Mouse (Mus musculus): Measurements from ENCODE around the gene Adipor2.
A peak's percentile ranks its signal among the peaks of the same experiment; 100 is the strongest.

Gene Adipor2

DNA sequence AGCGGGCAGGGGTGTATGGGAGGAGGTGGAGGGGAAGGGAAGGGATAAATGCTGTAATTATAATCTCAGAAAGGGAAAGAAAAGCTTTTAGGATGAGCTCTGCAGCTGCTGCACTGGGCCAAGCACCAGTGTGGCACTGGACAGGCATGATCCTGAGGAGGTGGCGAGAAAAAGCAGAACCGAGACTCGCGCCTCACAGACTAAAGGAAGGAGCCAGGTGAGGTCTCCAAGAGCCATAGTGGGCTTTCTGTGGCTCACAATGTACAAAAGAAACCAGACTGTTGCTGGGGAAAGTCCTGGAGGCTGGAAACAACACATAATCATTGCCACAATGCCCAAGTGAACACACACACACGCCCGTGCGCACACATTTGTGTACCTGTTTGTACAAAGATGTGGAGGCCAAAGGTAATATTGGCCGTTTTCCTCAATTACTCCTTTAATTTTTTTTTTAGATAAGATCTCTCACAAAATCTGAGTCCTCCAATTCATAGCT, 66.8 kb downstream of the Adipor2 start:
- DNase-seq (ENCODE audit: extremely low read depth, low read depth): no peak

DNA sequence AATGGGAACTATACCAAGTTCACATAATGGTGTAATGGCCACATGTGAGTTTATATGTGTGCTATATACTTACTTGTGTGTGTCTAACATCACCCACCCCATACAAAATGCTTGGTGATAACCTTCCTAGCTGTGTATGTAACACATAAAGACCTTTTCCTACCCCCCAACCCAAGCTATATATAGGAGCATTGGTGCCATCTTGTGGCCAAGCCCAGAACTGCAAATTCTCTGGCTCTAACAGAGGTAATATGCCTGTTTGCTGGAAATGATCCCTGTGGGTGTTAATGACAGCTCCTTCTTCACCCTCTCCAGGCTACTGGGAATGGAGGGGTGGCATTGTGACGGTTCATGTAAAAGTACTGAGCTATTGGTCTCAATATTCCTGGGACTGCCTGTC, 69.3 kb downstream of the Adipor2 start:
- DNase-seq (ENCODE audit: extremely low read depth, low read depth): peak; percentile 32

DNA sequence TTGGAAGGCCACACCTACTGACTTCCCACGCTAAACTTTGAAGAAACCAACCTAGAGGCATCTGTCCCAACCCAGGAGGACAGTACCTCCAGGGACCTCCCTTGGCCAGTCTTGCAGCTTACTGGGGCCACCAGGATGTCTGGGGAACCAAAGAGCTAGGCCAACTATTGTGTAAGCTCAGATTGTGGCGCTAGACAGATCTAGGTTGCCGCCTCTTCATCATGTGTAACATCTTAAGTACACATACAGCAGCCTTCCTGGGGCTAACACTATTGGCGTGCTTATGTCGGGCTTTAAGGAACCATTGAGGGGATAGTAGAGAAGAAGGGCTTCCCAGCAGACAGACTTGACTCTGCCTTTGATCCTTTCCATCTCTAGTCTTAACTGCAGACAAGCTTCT, 69.7 kb downstream of the Adipor2 start:
- no peak for DNase-seq (ENCODE audit: extremely low read depth, low read depth)

DNA sequence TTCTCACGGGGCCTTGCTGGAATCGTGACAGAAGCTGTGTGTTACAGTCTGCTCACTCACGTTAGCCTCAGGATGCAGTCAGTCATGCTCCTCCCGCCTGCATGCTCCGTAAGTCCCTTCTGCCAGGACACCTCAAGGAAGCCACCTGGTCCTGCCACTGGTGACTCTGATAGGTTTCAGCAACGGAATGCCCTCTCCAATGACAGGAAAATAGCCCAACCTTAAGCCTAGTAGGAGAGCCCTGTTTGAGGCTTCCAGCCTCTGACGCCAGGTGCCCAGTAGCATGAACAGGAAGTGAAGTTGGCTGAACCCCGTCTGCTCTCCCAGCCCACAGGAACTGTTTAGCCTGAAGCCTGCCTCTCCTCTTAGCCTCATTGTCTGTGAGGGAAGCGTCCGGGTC, 71.2 kb downstream of the Adipor2 start:
- no peak for DNase-seq (ENCODE audit: extremely low read depth, low read depth)

DNA sequence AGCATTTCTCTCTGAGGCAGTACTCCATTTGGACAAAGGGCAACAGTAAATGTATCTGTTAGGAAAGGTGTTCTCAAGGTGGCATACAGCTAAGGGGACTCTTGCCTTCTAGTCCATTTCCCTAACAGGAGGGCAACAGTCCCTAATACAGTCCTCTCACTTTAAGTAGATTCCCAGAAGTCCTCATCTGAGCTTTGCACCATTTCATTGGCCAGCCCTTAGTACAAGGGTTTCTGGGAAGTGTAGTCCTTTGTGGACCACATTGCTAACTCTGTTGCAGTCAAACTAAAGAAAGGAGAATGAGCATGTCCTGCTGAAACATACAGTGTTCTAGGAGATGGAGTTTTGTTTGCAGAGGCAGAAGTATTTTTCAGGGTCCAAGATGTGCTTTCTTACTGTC, 76.1 kb downstream of the Adipor2 start:
- DNase-seq (ENCODE audit: extremely low read depth, low read depth): no peak

DNA sequence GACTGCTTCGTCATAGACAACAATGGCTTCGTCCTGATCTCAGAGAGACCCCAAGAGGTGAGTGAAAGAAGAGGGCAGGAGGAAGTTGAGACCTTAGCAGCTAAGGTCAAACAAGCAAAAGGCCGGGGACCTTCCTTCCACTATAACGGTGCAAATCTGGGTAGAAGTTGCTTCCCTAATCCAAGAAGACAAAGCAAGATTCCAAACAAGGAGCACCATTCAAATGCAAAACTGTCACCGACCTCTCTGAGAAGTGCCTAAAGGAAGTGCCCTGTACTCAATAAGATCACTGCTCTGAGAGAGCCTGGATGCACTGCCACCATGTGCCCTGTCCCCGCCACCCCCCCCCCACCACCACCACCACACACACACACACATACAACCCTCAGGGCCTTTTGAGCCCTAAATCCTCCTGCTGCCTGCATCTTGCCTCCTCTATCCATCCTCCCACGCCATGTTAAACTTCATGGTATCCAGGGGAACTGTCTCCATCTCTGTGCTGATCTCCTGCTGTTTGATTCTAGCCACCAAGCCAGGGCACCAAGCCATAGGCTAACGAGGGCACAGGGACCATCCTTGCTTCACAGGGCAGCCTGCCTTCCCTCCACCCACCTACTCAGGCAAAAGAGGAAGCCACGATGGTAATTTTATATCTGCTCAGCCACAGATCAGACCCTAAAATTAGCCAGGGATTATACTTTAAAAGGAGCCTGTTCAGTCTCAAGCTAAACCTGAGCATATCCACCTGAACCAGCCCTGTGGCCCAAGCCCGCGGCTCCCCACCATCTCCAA, 79.2 kb downstream of the Adipor2 start:
- peak; percentile 38 for DNase-seq (ENCODE audit: extremely low read depth, low read depth)

DNA sequence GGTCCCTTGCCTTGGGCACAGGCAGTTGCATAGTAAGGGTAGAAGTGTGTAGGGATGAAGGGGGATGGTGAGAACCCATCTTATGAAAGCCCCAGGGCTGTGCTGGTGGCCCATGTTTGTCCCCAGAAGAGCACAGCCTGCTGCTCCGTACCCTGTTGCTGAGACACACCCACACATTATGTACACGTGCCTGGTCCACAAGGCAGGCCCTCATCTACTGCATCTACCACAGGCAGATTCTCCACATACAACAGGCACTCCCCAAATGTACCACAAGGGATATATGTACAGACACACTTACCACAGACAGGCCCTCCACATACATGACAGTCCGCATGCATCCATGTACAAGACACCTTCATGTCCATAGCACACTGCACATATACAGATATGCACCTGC, 80.2 kb downstream of the Adipor2 start:
- no peak for DNase-seq (ENCODE audit: extremely low read depth, low read depth)

DNA sequence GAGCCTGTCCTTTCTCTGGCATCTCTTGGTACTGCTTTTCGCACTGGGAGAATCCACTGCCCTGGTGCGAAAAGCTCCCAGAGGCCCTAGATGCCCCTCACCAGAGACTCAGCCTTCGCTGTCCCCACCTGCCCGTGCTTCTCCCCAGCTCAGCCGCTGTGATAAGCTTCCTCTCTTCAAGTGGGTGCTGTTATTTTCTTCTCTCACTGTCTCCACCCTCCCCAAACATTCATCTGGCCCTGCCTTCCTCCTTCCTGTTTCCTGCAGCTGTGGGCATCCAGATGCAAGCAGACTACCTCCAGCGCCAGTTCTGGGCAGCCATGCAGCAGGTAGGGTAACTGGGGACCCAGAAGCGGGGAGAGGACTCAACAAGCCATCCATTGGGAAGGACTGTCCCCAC, 81.4 kb downstream of the Adipor2 start:
- peak; percentile 26 for DNase-seq (ENCODE audit: extremely low read depth, low read depth)

DNA sequence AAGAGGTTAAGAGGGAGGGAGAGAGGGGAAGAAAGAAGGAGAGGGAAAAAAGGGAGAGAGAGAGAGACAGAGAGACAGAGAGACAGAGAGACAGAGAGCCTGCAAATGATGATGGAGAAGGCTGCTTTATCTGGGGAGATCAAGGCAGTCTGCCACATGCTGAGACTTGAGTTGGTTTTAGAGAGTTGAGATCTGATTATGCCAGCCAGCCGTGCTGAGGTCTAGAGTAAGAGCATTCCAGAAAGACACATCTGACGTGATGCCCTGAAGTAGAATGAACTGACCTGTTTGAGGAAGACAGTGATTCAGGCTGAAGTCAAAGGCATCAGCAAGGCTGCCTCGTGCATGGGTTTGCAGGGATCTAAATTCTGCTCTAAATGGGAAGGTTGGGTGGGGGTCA, 83.7 kb downstream of the Adipor2 start:
- DNase-seq (ENCODE audit: extremely low read depth, low read depth): no peak

DNA sequence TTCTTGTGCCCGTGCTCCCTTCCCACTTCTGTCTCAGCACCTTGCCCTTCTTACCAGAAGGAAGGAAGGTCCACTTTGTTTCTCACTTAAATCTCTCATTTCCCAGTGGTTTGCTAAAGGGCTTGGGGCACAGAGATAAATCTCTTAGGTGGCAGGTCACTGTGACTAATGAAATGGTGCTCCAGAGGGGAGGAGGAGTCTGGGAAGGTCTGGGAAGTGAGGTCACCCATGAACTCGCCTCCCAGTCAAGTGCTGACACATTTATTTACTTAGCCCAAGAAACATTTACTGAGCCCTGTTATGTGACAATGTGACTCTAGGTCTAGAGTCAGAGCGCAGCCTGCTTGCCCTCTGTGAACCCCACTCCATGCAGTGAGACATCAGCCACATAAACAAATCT, 84.3 kb downstream of the Adipor2 start:
- no peak for DNase-seq (ENCODE audit: extremely low read depth, low read depth)

DNA sequence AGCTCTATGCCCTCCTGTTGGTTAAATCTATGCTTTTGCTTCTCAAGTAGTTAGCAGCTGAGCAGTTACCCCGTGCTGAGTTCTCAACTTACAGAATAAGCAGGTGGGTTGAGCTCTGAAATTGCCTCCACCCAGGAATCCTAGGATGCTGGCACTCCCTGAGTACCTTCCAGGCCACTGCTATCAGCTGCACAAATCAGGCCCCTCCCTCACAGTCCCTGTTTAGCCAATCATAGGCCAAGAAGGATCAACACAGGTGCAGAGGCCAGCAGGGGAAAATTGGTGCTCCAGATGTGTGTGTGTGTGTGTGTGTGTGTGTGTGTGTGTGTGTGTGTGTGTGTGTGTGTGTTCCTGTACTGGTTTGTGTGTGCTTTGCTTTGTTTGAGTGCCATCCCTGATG, 85.4 kb downstream of the Adipor2 start:
- DNase-seq (ENCODE audit: extremely low read depth, low read depth): no peak

DNA sequence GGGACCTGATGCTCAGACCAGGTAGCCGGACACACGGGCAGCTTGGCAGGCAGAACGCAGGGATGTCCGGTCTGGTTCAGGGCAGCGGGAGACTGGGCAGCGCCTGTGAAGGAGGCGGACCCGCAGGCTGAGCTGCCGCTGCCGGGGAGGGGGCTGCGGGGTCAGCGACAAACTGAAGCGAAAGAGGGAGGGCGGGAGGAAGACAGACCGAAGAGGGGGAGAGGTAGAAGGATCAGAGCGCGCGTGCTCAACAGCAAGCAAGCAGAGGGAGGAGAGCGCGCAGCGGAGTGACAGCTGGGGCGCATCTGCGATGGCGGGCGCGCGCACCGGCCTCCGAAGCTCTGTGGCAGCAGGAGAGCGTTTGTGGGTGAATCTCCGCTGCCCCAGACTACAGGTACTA, 87.0 kb downstream of the Adipor2 start, which contains the start of gene Lrtm2:
TSS of gene Lrtm2 (minus strand) at position 261 of the 400 bp plus-strand sequence.
- no peak for DNase-seq (ENCODE audit: extremely low read depth, low read depth)

DNA sequence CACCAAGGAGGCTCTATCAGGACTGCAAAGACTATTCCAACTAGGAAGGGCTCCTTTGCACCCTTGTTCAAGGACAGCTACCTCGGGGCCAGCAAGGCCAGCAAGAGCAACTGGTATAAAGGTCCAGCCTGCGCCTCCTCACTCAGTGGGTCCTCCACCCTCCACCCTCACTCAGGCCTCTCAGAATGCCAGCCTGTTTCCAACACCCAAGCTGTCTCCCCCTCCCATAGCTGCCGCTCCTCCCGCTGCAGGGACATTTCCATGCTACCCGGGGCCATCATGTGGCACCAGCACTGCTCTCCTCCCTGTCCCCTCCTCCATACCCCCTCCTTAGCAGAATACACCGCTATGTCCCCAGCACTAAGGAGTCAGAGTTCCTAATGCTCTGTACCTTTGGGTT, 87.6 kb downstream of the Adipor2 start:
- no peak for DNase-seq (ENCODE audit: extremely low read depth, low read depth)

DNA sequence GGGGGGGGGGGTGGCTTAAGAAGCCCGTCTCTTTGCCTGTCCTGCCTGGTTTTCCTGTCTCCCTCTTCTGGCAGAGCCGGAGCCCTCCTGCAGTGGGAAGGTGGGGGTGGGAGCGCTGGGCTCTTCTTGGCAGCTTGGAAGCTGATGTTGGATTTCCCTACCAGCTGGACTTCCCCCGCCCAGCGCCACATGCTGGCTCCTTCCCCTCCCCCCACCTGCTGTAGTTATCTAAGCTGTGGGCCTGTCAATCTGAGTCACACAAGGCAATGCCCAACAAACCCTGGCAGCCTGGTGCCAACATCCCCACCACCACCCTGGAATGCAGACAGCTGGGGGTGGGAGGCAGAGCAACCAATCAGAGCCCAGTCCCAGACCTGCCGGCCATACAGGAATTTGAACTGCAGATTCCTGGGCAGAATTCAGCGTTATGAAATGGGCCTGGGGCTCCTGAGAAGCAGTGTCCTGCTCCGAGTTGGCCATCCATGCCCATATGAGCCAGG, 88.2 kb downstream of the Adipor2 start:
- DNase-seq (ENCODE audit: extremely low read depth, low read depth): no peak

DNA sequence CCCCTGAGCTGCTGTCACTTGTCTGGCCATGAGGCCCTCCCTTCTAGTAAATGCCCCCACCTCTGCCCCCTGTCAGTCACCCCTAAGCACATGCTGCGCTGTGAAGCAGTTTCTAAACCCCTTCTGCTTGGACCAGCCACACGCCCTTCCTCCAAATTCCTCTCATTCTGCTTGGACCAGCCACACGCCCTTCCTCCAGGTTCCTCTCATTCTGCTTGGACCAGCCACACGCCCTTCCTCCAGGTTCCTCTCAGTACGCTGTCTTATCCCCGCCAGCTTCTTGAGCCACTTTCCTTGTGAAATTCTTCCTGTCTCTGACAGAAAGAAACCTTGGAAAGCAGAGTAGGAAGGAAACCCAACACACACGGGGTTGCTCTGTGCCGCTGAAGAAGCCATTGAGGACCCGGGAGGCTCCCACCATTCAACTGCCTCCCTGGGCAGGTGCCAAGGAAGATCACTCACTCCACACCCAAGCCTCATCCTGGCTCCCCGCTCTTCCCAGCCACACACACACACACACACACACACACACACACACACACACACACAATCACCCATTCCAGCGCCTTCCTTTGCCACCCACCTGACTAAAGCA, 88.9 kb downstream of the Adipor2 start:
- DNase-seq (ENCODE audit: extremely low read depth, low read depth): no peak

DNA sequence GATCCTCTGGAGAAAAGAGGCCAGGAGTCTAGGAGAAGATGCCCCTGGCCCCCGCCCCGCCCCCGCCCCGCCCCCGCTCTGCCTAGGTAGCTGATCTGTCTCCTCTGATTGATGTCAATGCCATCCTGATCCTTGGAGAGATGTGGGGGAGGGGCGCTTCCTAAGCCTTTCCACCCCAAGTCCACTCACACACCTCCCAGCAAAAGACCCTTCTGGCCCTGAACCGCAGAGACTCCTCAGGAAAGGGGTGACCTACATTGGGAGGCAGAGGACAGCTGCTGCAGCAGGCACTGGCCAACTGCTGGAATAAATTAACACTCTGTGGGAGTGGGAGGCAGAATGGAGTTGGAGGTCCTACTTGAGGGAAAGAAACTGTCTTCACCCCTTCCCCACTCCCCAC, 91.0 kb downstream of the Adipor2 start:
- no peak for DNase-seq (ENCODE audit: extremely low read depth, low read depth)

DNA sequence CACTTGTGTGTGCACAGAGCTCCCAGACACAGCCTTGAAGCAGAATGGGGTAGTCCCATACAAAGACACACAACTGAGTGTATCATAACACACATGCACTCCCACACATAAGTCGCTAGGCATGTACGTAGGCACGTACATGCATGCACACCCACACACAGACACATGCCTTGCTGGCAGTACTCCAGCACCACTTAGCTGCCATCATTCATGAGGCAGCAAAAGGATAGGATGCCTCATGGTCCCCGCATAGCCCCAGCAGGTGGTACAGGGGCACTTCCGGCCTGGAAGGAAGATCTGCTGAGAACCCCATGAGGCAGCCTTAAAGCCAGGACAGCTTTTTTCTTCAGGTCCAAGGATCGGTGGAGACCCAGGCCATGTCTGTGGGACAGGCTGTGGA, 91.5 kb downstream of the Adipor2 start:
- DNase-seq (ENCODE audit: extremely low read depth, low read depth): no peak

DNA sequence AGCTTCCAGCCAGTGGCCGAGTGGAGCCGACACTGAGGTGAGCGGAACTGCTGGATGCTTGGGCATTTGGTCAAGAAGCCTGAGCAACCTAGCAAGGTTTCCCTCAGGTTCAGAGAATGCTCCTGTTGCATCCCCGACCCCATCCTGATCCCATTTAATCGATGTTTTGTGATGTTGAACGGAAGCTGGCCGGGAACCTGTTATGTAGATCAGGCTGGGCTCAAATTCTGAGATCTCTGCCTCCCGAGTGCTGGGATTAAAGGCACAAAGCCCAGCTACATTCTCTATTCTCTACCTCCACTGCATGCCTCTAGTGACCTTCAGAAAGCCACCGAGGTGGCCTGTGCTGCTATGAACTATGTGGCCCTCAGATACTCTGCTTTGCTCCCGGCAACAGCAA, 92.7 kb downstream of the Adipor2 start:
- no peak for DNase-seq (ENCODE audit: extremely low read depth, low read depth)

DNA sequence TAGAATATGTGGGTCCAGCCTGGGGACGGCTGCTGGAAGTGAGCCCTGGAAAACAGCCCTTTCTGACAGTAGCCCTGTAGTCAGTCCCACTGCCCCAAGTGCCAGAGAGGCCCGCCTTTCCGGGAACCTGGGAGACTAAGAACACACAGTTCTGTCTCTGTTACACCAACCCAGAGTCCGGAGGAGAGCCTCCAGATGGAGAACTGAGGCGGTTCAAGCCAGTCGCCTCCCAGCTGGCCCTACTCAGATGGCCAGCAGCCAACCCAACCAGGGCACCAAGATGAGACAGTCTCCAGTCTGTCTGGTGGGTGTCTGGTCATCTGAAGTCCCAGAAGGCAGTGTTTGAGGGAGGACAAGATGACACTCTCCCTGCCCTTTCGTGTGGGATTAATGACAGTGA, 95.8 kb downstream of the Adipor2 start:
- DNase-seq (ENCODE audit: extremely low read depth, low read depth): no peak

DNA sequence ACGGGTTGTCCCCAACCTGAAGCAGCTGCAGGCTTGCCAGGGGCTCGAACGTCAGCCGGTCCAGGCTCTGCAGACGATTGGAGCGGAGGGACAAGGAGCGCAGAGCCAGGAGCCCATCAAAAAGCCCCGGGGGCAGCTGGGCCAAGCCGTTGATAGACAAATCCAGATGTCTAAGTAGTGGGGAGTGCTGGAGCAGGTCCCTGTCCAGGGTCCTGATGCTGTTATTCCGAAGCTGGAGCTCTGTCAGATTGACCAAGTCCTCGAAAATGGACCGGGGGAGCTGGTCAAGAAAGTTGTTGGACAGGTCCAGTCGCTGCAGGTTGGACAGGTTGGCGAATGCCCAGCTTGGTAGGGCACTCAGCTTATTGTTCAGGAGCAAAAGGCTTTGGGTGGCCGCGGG, 97.0 kb downstream of the Adipor2 start:
- DNase-seq (ENCODE audit: extremely low read depth, low read depth): no peak

DNA sequence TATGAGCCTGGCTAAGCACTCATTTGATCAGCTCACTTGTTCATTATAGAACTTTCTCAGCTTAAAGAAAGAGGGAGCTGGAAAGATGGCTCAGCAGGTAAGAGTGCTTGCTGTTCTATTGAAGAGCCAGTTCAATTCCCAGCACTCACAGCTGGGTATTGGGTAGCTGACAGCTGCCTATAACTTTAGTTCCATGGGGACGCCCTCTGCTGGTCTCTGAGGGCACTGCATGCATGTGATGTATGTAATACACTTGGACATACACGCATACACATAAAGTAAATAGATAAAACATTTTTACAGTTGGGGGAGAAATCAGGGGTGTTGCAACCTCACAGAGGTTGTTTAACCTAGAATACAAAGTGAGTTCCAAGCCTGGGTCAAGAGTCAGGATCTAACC, 98.1 kb downstream of the Adipor2 start:
- no peak for DNase-seq (ENCODE audit: extremely low read depth, low read depth)

DNA sequence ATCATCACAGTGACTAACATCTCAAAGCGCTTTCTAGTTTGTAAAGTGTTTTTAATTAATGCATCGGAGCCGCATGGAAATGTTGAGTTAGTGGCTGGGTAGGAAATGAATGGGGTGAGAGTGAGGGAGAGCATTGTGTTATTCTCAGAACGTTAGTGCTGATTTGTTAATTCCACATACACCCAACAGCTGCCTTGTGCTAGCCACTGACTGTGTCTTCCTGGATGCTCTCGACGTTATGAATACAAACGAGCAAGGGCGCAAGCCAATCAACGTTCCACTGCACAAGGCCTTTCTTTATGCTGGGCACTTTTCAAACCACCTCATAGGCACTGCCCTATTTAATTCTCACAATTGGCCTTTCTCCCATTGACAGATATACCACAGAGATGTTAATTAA, 98.8 kb downstream of the Adipor2 start:
- DNase-seq (ENCODE audit: extremely low read depth, low read depth): no peak
